19 mouse cellular contexts compared by ENCODE assay signal in the genomic region with DNA sequence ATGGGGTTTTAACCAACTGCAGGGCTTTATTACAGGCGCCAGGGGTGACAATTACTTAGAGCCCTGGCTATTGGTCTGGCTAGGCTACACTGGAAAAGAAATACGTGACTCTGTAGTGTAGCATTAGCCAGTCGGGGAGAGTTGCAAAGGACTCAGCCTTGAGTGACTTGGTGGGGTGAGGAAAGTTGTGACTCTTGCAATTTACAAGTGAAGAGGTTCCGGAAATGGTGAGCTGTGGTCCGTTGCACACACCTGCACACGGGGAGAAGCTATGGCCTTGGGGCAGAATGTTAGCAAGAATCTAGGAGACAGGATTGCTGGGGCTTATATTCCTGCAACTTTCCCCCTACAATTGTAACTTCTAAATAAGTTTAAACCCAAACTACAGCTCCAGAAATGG. TPM values are rescaled to one million over a fixed set of nuclear protein-coding genes. Genes with fewer than 3 reads are reported as not detected.
"Had no signal": no experiment of that assay in that cellular context is flagged by ENCODE, and none has a peak within 500 bp of the region (broad histone marks: within the 10 kb centered on the region; RNA-seq: fewer than 3 reads in every experiment).

No protein-coding gene starts in this region.

- H3K4me1 ChIP-seq: liver, embryonic 13.5 days had no signal

- ATAC-seq: liver, postnatal 0 days; midbrain, embryonic 16.5 days had no signal

- H3K9ac ChIP-seq: limb, embryonic 12.5 days; liver, embryonic 13.5 days; liver, postnatal 0 days had no signal

- H3K9me3 ChIP-seq: limb, embryonic 12.5 days; liver, embryonic 13.5 days had no signal

- DNase-seq: kidney, adult 2 months; kidney, postnatal 36 days; liver; liver, embryonic 13.5 days; liver, postnatal 0 days; right cerebral cortex, postnatal 14 days; thymus, adult 18-20 months; thymus, postnatal 25 days had no signal

- H3K36me3 ChIP-seq: limb, embryonic 12.5 days; liver, embryonic 13.5 days had no signal

- H3K4me2 ChIP-seq: limb, embryonic 12.5 days; liver, embryonic 13.5 days had no signal

- H3K27ac ChIP-seq: limb, embryonic 12.5 days; liver, embryonic 13.5 days had no signal

- H3K4me3 ChIP-seq: limb, embryonic 12.5 days; liver, embryonic 13.5 days had no signal

RNA-seq across cellular contexts. Expression of a gene that starts 31.5 kb away (rescaled TPM):
- total RNA-seq: megakaryocyte progenitor cell, adult 5-6 weeks had no signal

RNA-seq across cellular contexts. Expression of a gene that starts 41.2 kb away (rescaled TPM):
- total RNA-seq: megakaryocyte progenitor cell, adult 5-6 weeks had no signal
- polyA plus RNA-seq: intestine, embryonic 14.5 days; liver, postnatal 0 days; midbrain, embryonic 16.5 days; neural tube, embryonic 14.5 days; stomach, embryonic 14.5 days had no signal

RNA-seq across cellular contexts. Expression of a gene that starts 58.4 kb away (rescaled TPM):
- total RNA-seq: layer of hippocampus, adult 18-20 months; layer of hippocampus, postnatal 10 days; left cerebral cortex, postnatal 36 days; megakaryocyte progenitor cell, adult 5-6 weeks had no signal
- polyA plus RNA-seq: intestine, embryonic 14.5 days; kidney, adult 2 months; limb, embryonic 12.5 days; liver, embryonic 13.5 days; liver, postnatal 0 days; lung, embryonic 16.5 days; midbrain, embryonic 16.5 days; neural tube, embryonic 14.5 days; stomach, embryonic 14.5 days; urinary bladder, adult 2 months had no signal
